Mouse (Mus musculus): Measurements from ENCODE around the gene Tsc22d1.

GRCm38 (mm10) chr14:76425986-76426530 is 11.3 kb downstream of the Tsc22d1 start:
- TF ChIP-seq CTCF (IDR thresholded peaks at IDR 0.05) (no peak), POLR2A (IDR thresholded peaks at IDR 0.05; ENCODE audit: insufficient read depth, low read depth, low read length) (no peak), EP300 (IDR thresholded peaks at IDR 0.05; ENCODE audit: insufficient read depth, low read depth, low read length) (no peak)
